Mouse (Mus musculus): ENCODE results near the gene Dcun1d4.

DNA sequence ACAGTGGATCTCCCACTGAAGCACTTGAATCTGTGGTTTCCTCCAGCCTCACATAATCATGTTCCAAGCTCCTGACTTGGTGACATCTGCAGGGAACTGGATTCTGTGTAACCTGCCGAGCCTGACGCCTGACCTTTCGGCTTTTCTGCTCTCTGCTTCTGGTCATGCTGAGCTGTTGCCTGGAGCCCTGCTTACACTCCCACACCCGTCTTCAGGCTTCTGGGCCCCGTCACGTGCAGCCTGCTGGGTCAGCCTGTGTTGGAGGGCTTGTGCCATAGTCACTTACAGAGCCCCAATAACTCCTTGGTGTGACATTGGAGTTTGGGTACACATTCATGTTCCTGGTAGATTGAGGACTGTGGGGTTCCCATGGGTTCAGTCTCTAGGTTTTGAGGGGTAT, 64.8 kb downstream of the Dcun1d4 start:
- TF ChIP-seq MYOD1 (IDR thresholded peaks at IDR 0.05; ENCODE audit: control insufficient read depth in 1 of 3, insufficient read length in 2 of 3, low read depth in 2 of 3) (no peak), MYOG (IDR thresholded peaks at IDR 0.05; ENCODE audit: control insufficient read depth in 1 of 3, insufficient read depth in 1 of 3, insufficient read length in 2 of 3, low read depth in 2 of 3) (no peak)

All from myocyte (in vitro differentiated cells).